10 mouse cellular contexts compared by ENCODE assay signal in genomic region chr7:84794655-84795054, GRCm38 (mm10). TPM values are rescaled to one million over a fixed set of nuclear protein-coding genes. Genes with fewer than 3 reads are reported as not detected.
DNase-seq lines count a peak whose midpoint lies in the region; ATAC-seq lines count a peak whose summit lies in the region.
"Had no signal": no experiment of that assay in that cellular context is flagged by ENCODE, and none has a peak within 500 bp of the region (broad histone marks: within the 10 kb centered on the region; RNA-seq: fewer than 3 reads in every experiment).

No protein-coding gene starts in this region.

- H3K4me2 ChIP-seq in forebrain, embryonic 15.5 days (replicated peaks) = no peak overlapping the region
- H3K4me2 ChIP-seq in forebrain, embryonic 12.5 days = no peak overlapping the region
- no peak overlapping the region for H3K4me2 ChIP-seq in embryonic facial prominence, embryonic 14.5 days (ENCODE audit: low read depth, low read length)
- no peak overlapping the region for H3K4me2 ChIP-seq in liver, embryonic 11.5 days
- H3K4me2 ChIP-seq: limb, embryonic 15.5 days had no signal

- DNase-seq in left cerebral cortex, postnatal 14 days (ENCODE audit: low spot score in 2 of 2) = peak; percentile 58 to 65
- no peak for DNase-seq in left cerebral cortex, postnatal 36 days (ENCODE audit: low spot score in 2 of 2)
- DNase-seq in embryonic facial prominence, embryonic 14.5 days (ENCODE audit: low spot score) = peak; percentile 24
- DNase-seq in adrenal gland, adult 18-20 months (ENCODE audit: low spot score in 2 of 2) = no peak
- DNase-seq in liver, embryonic 11.5 days (ENCODE audit: low spot score) = no peak
- DNase-seq: gastrocnemius, postnatal 36 days had no signal

- ATAC-seq in forebrain, embryonic 15.5 days (replicated peaks) = peak; percentile 46; the same call in 1 of the 2 replicates
- no peak for ATAC-seq in forebrain, embryonic 12.5 days (ENCODE audit: low FRiP score)
- ATAC-seq in CD4-positive, CD25-positive, alpha-beta regulatory T cell, adult 4 months = peak; percentile 66
- ATAC-seq in embryonic facial prominence, embryonic 14.5 days (ENCODE audit: low read depth) = no peak
- no peak for ATAC-seq in liver, embryonic 11.5 days (replicated peaks; ENCODE audit: low FRiP score)

- no peak overlapping the region for H3K27ac ChIP-seq in forebrain, embryonic 15.5 days (replicated peaks)
- no peak overlapping the region for H3K27ac ChIP-seq in forebrain, embryonic 12.5 days
- H3K27ac ChIP-seq in embryonic facial prominence, embryonic 14.5 days (replicated peaks; ENCODE audit: low read depth, low read length) = no peak overlapping the region
- no peak overlapping the region for H3K27ac ChIP-seq in liver, embryonic 11.5 days (ENCODE audit: low read depth, low read length)
- H3K27ac ChIP-seq: limb, embryonic 15.5 days had no signal

- intact Hi-C loops in left cerebral cortex, postnatal 14 days (cut with DNase I) = loop anchor here (2.0 to 5.0 kb wide), 3 partner anchors 42 to 707 kb away; partner anchors contain the start of gene Cemip
- intact Hi-C loops in left cerebral cortex, postnatal 36 days (cut with DNase I) = no loop called here

- H3K4me3 ChIP-seq in forebrain, embryonic 15.5 days = no peak overlapping the region
- no peak overlapping the region for H3K4me3 ChIP-seq in forebrain, embryonic 12.5 days (replicated peaks)
- H3K4me3 ChIP-seq in embryonic facial prominence, embryonic 14.5 days (ENCODE audit: low read depth, low read length) = no peak overlapping the region
- no peak overlapping the region for H3K4me3 ChIP-seq in liver, embryonic 11.5 days (ENCODE audit: low read depth, low read length)
- H3K4me3 ChIP-seq: limb, embryonic 15.5 days had no signal

- no peak overlapping the region for H3K9ac ChIP-seq in forebrain, embryonic 15.5 days (replicated peaks)
- H3K9ac ChIP-seq in forebrain, embryonic 12.5 days = no peak overlapping the region
- no peak overlapping the region for H3K9ac ChIP-seq in embryonic facial prominence, embryonic 14.5 days (ENCODE audit: low read depth, low read length)
- H3K9ac ChIP-seq in liver, embryonic 11.5 days (ENCODE audit: low read depth, low read length) = no peak overlapping the region
- H3K9ac ChIP-seq: limb, embryonic 15.5 days had no signal

- H3K27me3 ChIP-seq in forebrain, embryonic 15.5 days = no peaks in the 10 kb centered on the region
- H3K27me3 ChIP-seq in forebrain, embryonic 12.5 days = no peaks in the 10 kb centered on the region
- H3K27me3 ChIP-seq in embryonic facial prominence, embryonic 14.5 days (replicated peaks; ENCODE audit: control insufficient read depth, insufficient read depth, low read length) = no peaks in the 10 kb centered on the region
- H3K27me3 ChIP-seq in liver, embryonic 11.5 days (replicated peaks; ENCODE audit: control insufficient read depth, insufficient read depth, low read length) = no peaks in the 10 kb centered on the region
- H3K27me3 ChIP-seq: limb, embryonic 15.5 days had no signal

- H3K9me3 ChIP-seq in forebrain, embryonic 15.5 days = no peaks in the 10 kb centered on the region
- no peaks in the 10 kb centered on the region for H3K9me3 ChIP-seq in forebrain, embryonic 12.5 days
- no peaks in the 10 kb centered on the region for H3K9me3 ChIP-seq in embryonic facial prominence, embryonic 14.5 days (ENCODE audit: control insufficient read depth, low read length)
- H3K9me3 ChIP-seq in liver, embryonic 11.5 days (ENCODE audit: control insufficient read depth, low read length) = no peaks in the 10 kb centered on the region
- H3K9me3 ChIP-seq: limb, embryonic 15.5 days had no signal

- no peaks in the 10 kb centered on the region for H3K4me1 ChIP-seq in forebrain, embryonic 15.5 days
- H3K4me1 ChIP-seq in forebrain, embryonic 12.5 days = no peaks in the 10 kb centered on the region
- no peaks in the 10 kb centered on the region for H3K4me1 ChIP-seq in embryonic facial prominence, embryonic 14.5 days (ENCODE audit: control insufficient read depth, insufficient read depth, low read length)
- no peaks in the 10 kb centered on the region for H3K4me1 ChIP-seq in liver, embryonic 11.5 days (replicated peaks; ENCODE audit: control insufficient read depth, insufficient read depth, low read length)
- H3K4me1 ChIP-seq: limb, embryonic 15.5 days had no signal

- 7% methylated on average over 1 of the region's 1 CpGs for WGBS in forebrain, embryonic 15.5 days
- WGBS in forebrain, embryonic 12.5 days = 3% methylated on average over 1 of the region's 1 CpGs
- WGBS in embryonic facial prominence, embryonic 14.5 days = 9% methylated on average over 1 of the region's 1 CpGs
- 3% methylated on average over 1 of the region's 1 CpGs for WGBS in liver, embryonic 11.5 days

- no peaks in the 10 kb centered on the region for H3K36me3 ChIP-seq in forebrain, embryonic 15.5 days
- no peaks in the 10 kb centered on the region for H3K36me3 ChIP-seq in forebrain, embryonic 12.5 days (replicated peaks)
- H3K36me3 ChIP-seq in embryonic facial prominence, embryonic 14.5 days (ENCODE audit: control insufficient read depth, insufficient read depth, low read length) = no peaks in the 10 kb centered on the region
- H3K36me3 ChIP-seq in liver, embryonic 11.5 days (ENCODE audit: control insufficient read depth, insufficient read depth, low read length) = no peaks in the 10 kb centered on the region
- H3K36me3 ChIP-seq: limb, embryonic 15.5 days had no signal

RNA-seq across cellular contexts. Expression of gene Olfr291, which starts 58.7 kb away (rescaled TPM):
- polyA plus RNA-seq in forebrain, embryonic 15.5 days (2015; fragmentation: Nextera tagmentation; extraction: Ambion mirVana) = not detected in 2 replicates
- not detected in 2 replicates for polyA plus RNA-seq in forebrain, embryonic 12.5 days (2016; fragmentation: Nextera tagmentation; extraction: Ambion mirVana)
- total RNA-seq in left cerebral cortex, postnatal 14 days (2021) = not detected
- not detected for total RNA-seq in left cerebral cortex, postnatal 36 days (2021)
- polyA plus RNA-seq in CD4-positive, CD25-positive, alpha-beta regulatory T cell, adult 4 months (2017; shearing (Covaris generic)) = not detected
- 0.17 TPM in 1 of 2 replicates, not detected in the other for polyA plus RNA-seq in embryonic facial prominence, embryonic 14.5 days (2014; fragmentation: Nextera tagmentation; extraction: Ambion mirVana)
- not detected for total RNA-seq in adrenal gland, adult 18-20 months (2021)
- polyA plus RNA-seq in liver, embryonic 11.5 days (2014; fragmentation: Nextera tagmentation; extraction: Ambion mirVana) = not detected in 2 replicates
- total RNA-seq: gastrocnemius, postnatal 36 days had no signal
- polyA plus RNA-seq: limb, embryonic 15.5 days had no signal

Comparison
In these comparisons a context has a peak if more than half of its experiments do, and no peak if none do; other contexts are left out.
1. ATAC-seq: peak in forebrain, embryonic 15.5 days (single experiment) and CD4-positive, CD25-positive, alpha-beta regulatory T cell, adult 4 months (single experiment); none in forebrain, embryonic 12.5 days (single experiment), embryonic facial prominence, embryonic 14.5 days (single experiment) and liver, embryonic 11.5 days (single experiment).
2. DNase-seq: peak in left cerebral cortex, postnatal 14 days (2 of 2) and embryonic facial prominence, embryonic 14.5 days (single experiment); none in left cerebral cortex, postnatal 36 days (0 of 2), adrenal gland, adult 18-20 months (0 of 2) and liver, embryonic 11.5 days (single experiment).